Mouse (Mus musculus): ENCODE measurements around the gene Vps35. TPM values are rescaled to one million over a fixed set of nuclear protein-coding genes. Genes with fewer than 3 reads are reported as not detected.

The Vps35 gene
- polyA plus RNA-seq (2014; fragmentation: Nextera tagmentation; extraction: Ambion mirVana), result 126 and 140 TPM in 2 replicates

GRCm38 (mm10) chr8:85299434-85300077 lies at the start of gene Vps35, which contains the start of gene Orc6:
Gene Vps35, minus strand, starts transcription at chr8:85299802.
Gene Orc6, plus strand, starts transcription at chr8:85299632.
- peak within 1 kb of the TSS; percentile 81 for H3K4me3 ChIP-seq (ENCODE audit: low read depth, low read length)

GRCm38 (mm10) chr8:85339871-85340573 lies 40.4 kb upstream of the Vps35 start:
- H3K4me2 ChIP-seq (ENCODE audit: low read depth, low read length), result no peak overlapping the region
- H3K9me3 ChIP-seq (ENCODE audit: control insufficient read depth, low read length), result no peaks in the 10 kb centered on the region
- H3K4me3 ChIP-seq (ENCODE audit: low read depth, low read length), result no peak overlapping the region
- no peak for ATAC-seq (ENCODE audit: low read depth)
- peak; percentile 19 for DNase-seq (ENCODE audit: low spot score)
- no peaks in the 10 kb centered on the region for H3K4me1 ChIP-seq (ENCODE audit: control insufficient read depth, insufficient read depth, low read length)
- no peaks in the 10 kb centered on the region for H3K27me3 ChIP-seq (replicated peaks; ENCODE audit: control insufficient read depth, insufficient read depth, low read length)
- no peaks in the 10 kb centered on the region for H3K36me3 ChIP-seq (ENCODE audit: control insufficient read depth, insufficient read depth, low read length)
- no peak overlapping the region for H3K27ac ChIP-seq (replicated peaks; ENCODE audit: low read depth, low read length)
- WGBS, result 71% methylated on average over 5 of the region's 5 CpGs
- no peak overlapping the region for H3K9ac ChIP-seq (ENCODE audit: low read depth, low read length)

More at GRCm38 (mm10) chr8:85299434-85300077, at the start of gene Vps35, which contains the start of gene Orc6:
- Histone ChIP-seq H3K27me3 (replicated peaks; ENCODE audit: control insufficient read depth, insufficient read depth, low read length) (no peaks in the 10 kb centered on the region), H3K4me2 (ENCODE audit: low read depth, low read length) (peak within 1 kb of the TSS; percentile 72), H3K27ac (replicated peaks; ENCODE audit: low read depth, low read length) (peak within 1 kb of the TSS; percentile 95), H3K36me3 (ENCODE audit: control insufficient read depth, insufficient read depth, low read length) (peaks cover 21% of the 10 kb centered on the region), H3K4me1 (ENCODE audit: control insufficient read depth, insufficient read depth, low read length) (peaks cover 18% of the 10 kb centered on the region), H3K9me3 (ENCODE audit: control insufficient read depth, low read length) (no peaks in the 10 kb centered on the region), H3K9ac (ENCODE audit: low read depth, low read length) (peak within 1 kb of the TSS; percentile 90)
- peak; percentile 99 for DNase-seq (ENCODE audit: low spot score)
- under 1% methylated on average over 52 of the region's 63 CpGs for WGBS
- peak; percentile 99 for ATAC-seq (ENCODE audit: low read depth)

- Histone ChIP-seq H3K4me1 (ENCODE audit: control insufficient read depth, insufficient read depth, low read length) (no peaks in the 10 kb centered on the region), H3K4me2 (ENCODE audit: low read depth, low read length) (no peak overlapping the region), H3K4me3 (ENCODE audit: low read depth, low read length) (no peak overlapping the region), H3K9ac (ENCODE audit: low read depth, low read length) (no peak overlapping the region), H3K27ac (replicated peaks; ENCODE audit: low read depth, low read length) (no peak overlapping the region), H3K36me3 (ENCODE audit: control insufficient read depth, insufficient read depth, low read length) (no peaks in the 10 kb centered on the region), H3K9me3 (ENCODE audit: control insufficient read depth, low read length) (no peaks in the 10 kb centered on the region), H3K27me3 (replicated peaks; ENCODE audit: control insufficient read depth, insufficient read depth, low read length) (no peaks in the 10 kb centered on the region)
- ATAC-seq (ENCODE audit: low read depth) (0 out of 2 replicates have a peak, but pooled peaks have one; percentile 26), DNase-seq (ENCODE audit: low spot score) (no peak)
- 64% methylated on average over 4 of the region's 4 CpGs for WGBS
These were observed 38.1 kb upstream of the Vps35 start for GRCm38 (mm10) chr8:85337681-85338080.

- ATAC-seq (ENCODE audit: low read depth) (no peak), DNase-seq (ENCODE audit: low spot score) (peak; percentile 11)
- 76% methylated on average over 6 of the region's 6 CpGs for WGBS
- Histone ChIP-seq H3K27me3 (replicated peaks; ENCODE audit: control insufficient read depth, insufficient read depth, low read length) (no peaks in the 10 kb centered on the region), H3K9ac (ENCODE audit: low read depth, low read length) (no peak overlapping the region), H3K9me3 (ENCODE audit: control insufficient read depth, low read length) (no peaks in the 10 kb centered on the region), H3K4me3 (ENCODE audit: low read depth, low read length) (no peak overlapping the region), H3K4me1 (ENCODE audit: control insufficient read depth, insufficient read depth, low read length) (no peaks in the 10 kb centered on the region), H3K27ac (replicated peaks; ENCODE audit: low read depth, low read length) (no peak overlapping the region), H3K4me2 (ENCODE audit: low read depth, low read length) (no peak overlapping the region), H3K36me3 (ENCODE audit: control insufficient read depth, insufficient read depth, low read length) (no peaks in the 10 kb centered on the region)
These were observed 36.8 kb upstream of the Vps35 start for GRCm38 (mm10) chr8:85336211-85336933.

- no peaks in the 10 kb centered on the region for H3K4me1 ChIP-seq (ENCODE audit: control insufficient read depth, insufficient read depth, low read length)
These were observed 35.5 kb upstream of the Vps35 start for GRCm38 (mm10) chr8:85335105-85335504.

GRCm38 (mm10) chr8:85329506-85329905 lies 29.9 kb upstream of the Vps35 start:
- Histone ChIP-seq H3K9ac (ENCODE audit: low read depth, low read length) (no peak overlapping the region), H3K4me2 (ENCODE audit: low read depth, low read length) (no peak overlapping the region), H3K4me1 (ENCODE audit: control insufficient read depth, insufficient read depth, low read length) (no peaks in the 10 kb centered on the region), H3K27me3 (replicated peaks; ENCODE audit: control insufficient read depth, insufficient read depth, low read length) (no peaks in the 10 kb centered on the region), H3K36me3 (ENCODE audit: control insufficient read depth, insufficient read depth, low read length) (no peaks in the 10 kb centered on the region), H3K27ac (replicated peaks; ENCODE audit: low read depth, low read length) (no peak overlapping the region), H3K9me3 (ENCODE audit: control insufficient read depth, low read length) (no peaks in the 10 kb centered on the region), H3K4me3 (ENCODE audit: low read depth, low read length) (no peak overlapping the region)
- DNase-seq (ENCODE audit: low spot score) (peak; percentile 58), ATAC-seq (ENCODE audit: low read depth) (no peak)
- WGBS, result 67% methylated on average over 1 of the region's 1 CpGs

More at GRCm38 (mm10) chr8:85335105-85335504, 35.5 kb upstream of the Vps35 start:
- DNase-seq (ENCODE audit: low spot score) (no peak), ATAC-seq (ENCODE audit: low read depth) (no peak)
- H3K27ac ChIP-seq (replicated peaks; ENCODE audit: low read depth, low read length), result no peak overlapping the region
- no peaks in the 10 kb centered on the region for H3K9me3 ChIP-seq (ENCODE audit: control insufficient read depth, low read length)
- H3K36me3 ChIP-seq (ENCODE audit: control insufficient read depth, insufficient read depth, low read length), result no peaks in the 10 kb centered on the region
- H3K27me3 ChIP-seq (replicated peaks; ENCODE audit: control insufficient read depth, insufficient read depth, low read length), result no peaks in the 10 kb centered on the region
- H3K4me2 ChIP-seq (ENCODE audit: low read depth, low read length), result no peak overlapping the region
- H3K9ac ChIP-seq (ENCODE audit: low read depth, low read length), result no peak overlapping the region
- no peak overlapping the region for H3K4me3 ChIP-seq (ENCODE audit: low read depth, low read length)

- no peak for DNase-seq (ENCODE audit: low spot score)
- H3K9ac ChIP-seq (ENCODE audit: low read depth, low read length), result no peak overlapping the region
- 71% methylated on average over 9 of the region's 9 CpGs for WGBS
- H3K27ac ChIP-seq (replicated peaks; ENCODE audit: low read depth, low read length), result no peak overlapping the region
- H3K27me3 ChIP-seq (replicated peaks; ENCODE audit: control insufficient read depth, insufficient read depth, low read length), result no peaks in the 10 kb centered on the region
- no peak overlapping the region for H3K4me2 ChIP-seq (ENCODE audit: low read depth, low read length)
- ATAC-seq (ENCODE audit: low read depth), result no peak
- no peaks in the 10 kb centered on the region for H3K36me3 ChIP-seq (ENCODE audit: control insufficient read depth, insufficient read depth, low read length)
- H3K9me3 ChIP-seq (ENCODE audit: control insufficient read depth, low read length), result no peaks in the 10 kb centered on the region
- H3K4me3 ChIP-seq (ENCODE audit: low read depth, low read length), result no peak overlapping the region
- H3K4me1 ChIP-seq (ENCODE audit: control insufficient read depth, insufficient read depth, low read length), result no peaks in the 10 kb centered on the region
These were observed 27.4 kb upstream of the Vps35 start for GRCm38 (mm10) chr8:85327036-85327435.

- WGBS, result 77% methylated on average over 3 of the region's 3 CpGs
- Histone ChIP-seq H3K9ac (ENCODE audit: low read depth, low read length) (no peak overlapping the region), H3K27me3 (replicated peaks; ENCODE audit: control insufficient read depth, insufficient read depth, low read length) (no peaks in the 10 kb centered on the region), H3K4me3 (ENCODE audit: low read depth, low read length) (no peak overlapping the region), H3K9me3 (ENCODE audit: control insufficient read depth, low read length) (no peaks in the 10 kb centered on the region), H3K36me3 (ENCODE audit: control insufficient read depth, insufficient read depth, low read length) (no peaks in the 10 kb centered on the region), H3K4me1 (ENCODE audit: control insufficient read depth, insufficient read depth, low read length) (no peaks in the 10 kb centered on the region), H3K4me2 (ENCODE audit: low read depth, low read length) (no peak overlapping the region), H3K27ac (replicated peaks; ENCODE audit: low read depth, low read length) (no peak overlapping the region)
- DNase-seq (ENCODE audit: low spot score) (no peak), ATAC-seq (ENCODE audit: low read depth) (no peak)
These were observed 23.5 kb upstream of the Vps35 start for GRCm38 (mm10) chr8:85323084-85323483.

Data from embryonic facial prominence, embryonic 14.5 days (tissue).